Mouse (Mus musculus) left cerebral cortex, adult 9 months (tissue): Measurements from ENCODE around the gene Ces2f.
"Not testable (repeated sequence)": the region's sequence is repeated elsewhere in the genome, so short reads cannot be mapped to it uniquely, and the experiment has no call there.

Experiments used
- DNase-seq, 2 experiments: peaks; one replicate each; pipeline ENCODE4 v3.0.0; 2022; ENCODE audit warnings: low spot score in 2 of 2

Ces2f gene

GRCm38 (mm10) chr8:104947056-104947455, at the start of gene Ces2f:
Gene Ces2f (plus strand): TSS chr8:104947356.
- no peak for DNase-seq

- no peak for DNase-seq
These were observed 45.4 kb upstream of the Ces2f start for GRCm38 (mm10) chr8:104901746-104902145.

GRCm38 (mm10) chr8:104907111-104907510, 40.0 kb upstream of the Ces2f start:
- no peak for DNase-seq

- not testable (repeated sequence) for DNase-seq
These were observed 38.1 kb upstream of the Ces2f start for GRCm38 (mm10) chr8:104909021-104909420.

GRCm38 (mm10) chr8:104909651-104910050, 37.5 kb upstream of the Ces2f start:
- not testable (repeated sequence) for DNase-seq

GRCm38 (mm10) chr8:104925972-104926596, 21.1 kb upstream of the Ces2f start, which contains the start of gene Ces2e:
Gene Ces2e (plus strand): TSS chr8:104926260.
- no peak for DNase-seq

GRCm38 (mm10) chr8:104927301-104927700, 19.9 kb upstream of the Ces2f start:
- DNase-seq, result no peak

- DNase-seq, result no peak
These were observed 2.5 kb upstream of the Ces2f start for GRCm38 (mm10) chr8:104944665-104945064.

GRCm38 (mm10) chr8:104949031-104949430, 1.9 kb downstream of the Ces2f start:
- DNase-seq, result no peak

- no peak for DNase-seq
These were observed 14.4 kb downstream of the Ces2f start, which contains the start of gene Ces2g for GRCm38 (mm10) chr8:104961537-104961961. Gene Ces2g (plus strand): TSS chr8:104961718.

- DNase-seq, result no peak
These were observed 15.2 kb downstream of the Ces2f start for GRCm38 (mm10) chr8:104962229-104962901.

- DNase-seq, result no peak
These were observed 16.3 kb downstream of the Ces2f start for GRCm38 (mm10) chr8:104963375-104963894.

- no peak for DNase-seq
These were observed 37.0 kb downstream of the Ces2f start for GRCm38 (mm10) chr8:104984126-104984525.

GRCm38 (mm10) chr8:104984942-104985341, 37.8 kb downstream of the Ces2f start:
- no peak for DNase-seq

- DNase-seq, result no peak
These were observed 51.0 kb downstream of the Ces2f start for GRCm38 (mm10) chr8:104998191-104998590.

- DNase-seq, result no peak
These were observed 52.0 kb downstream of the Ces2f start for GRCm38 (mm10) chr8:104999183-104999582.

- no peak for DNase-seq
These were observed 53.4 kb downstream of the Ces2f start, which contains the start of gene Ces2h for GRCm38 (mm10) chr8:105000586-105000985. Gene Ces2h (plus strand): TSS chr8:105000853.
